Mouse (Mus musculus): ENCODE results near the gene Ugp2.
A peak's percentile ranks its signal among the peaks of the same experiment; 100 is the strongest.
"Not testable (repeated sequence)": the region's sequence is repeated elsewhere in the genome, so short reads cannot be mapped to it uniquely, and the experiment has no call there.

Ugp2 gene

GRCm38 (mm10) chr11:21332639-21333295 lies 38.2 kb downstream of the Ugp2 start:
- no peak for DNase-seq

- DNase-seq = no peak
Measured at GRCm38 (mm10) chr11:21328141-21328540, 42.9 kb downstream of the Ugp2 start.

GRCm38 (mm10) chr11:21327486-21327885 lies 43.5 kb downstream of the Ugp2 start:
- DNase-seq = peak in 1 of 2 experiments; percentile 17

- DNase-seq = no peak
Measured at GRCm38 (mm10) chr11:21326770-21327169, 44.2 kb downstream of the Ugp2 start.

GRCm38 (mm10) chr11:21325781-21326180 lies 45.2 kb downstream of the Ugp2 start:
- DNase-seq = no peak

- DNase-seq = peak in 1 of 2 experiments; percentile 13
Measured at GRCm38 (mm10) chr11:21322349-21322748, 48.7 kb downstream of the Ugp2 start.

GRCm38 (mm10) chr11:21321577-21321976 lies 49.4 kb downstream of the Ugp2 start:
- DNase-seq = no peak

- DNase-seq = no peak
Measured at GRCm38 (mm10) chr11:21313922-21314657, 56.9 kb downstream of the Ugp2 start.

GRCm38 (mm10) chr11:21309516-21309915 lies 61.5 kb downstream of the Ugp2 start:
- no peak for DNase-seq

GRCm38 (mm10) chr11:21308119-21308518 lies 62.9 kb downstream of the Ugp2 start:
- peak in 1 of 2 experiments; percentile 18 for DNase-seq

GRCm38 (mm10) chr11:21307078-21307668 lies 63.8 kb downstream of the Ugp2 start:
- no peak for DNase-seq

GRCm38 (mm10) chr11:21303619-21304018 lies 67.4 kb downstream of the Ugp2 start:
- DNase-seq = no peak

GRCm38 (mm10) chr11:21295486-21295885 lies 75.5 kb downstream of the Ugp2 start:
- no peak for DNase-seq

- not testable (repeated sequence) for DNase-seq
Measured at GRCm38 (mm10) chr11:21288153-21288552, 82.8 kb downstream of the Ugp2 start.

- no peak for DNase-seq
Measured at GRCm38 (mm10) chr11:21286391-21286790, 84.6 kb downstream of the Ugp2 start.

GRCm38 (mm10) chr11:21276151-21276550 lies 94.8 kb downstream of the Ugp2 start:
- no peak for DNase-seq

Data from lung, postnatal 4 days (tissue).